In genomic region chr17:30492191-30492590, GRCm38 (mm10) we compare ENCODE assay signal across 19 mouse cellular contexts.
A peak's percentile ranks its signal among the peaks of the same experiment; 100 is the strongest.
DNase-seq lines count a peak whose midpoint lies in the region.
"Had no signal": no experiment of that assay in that cellular context is flagged by ENCODE, and none has a peak within 500 bp of the region (broad histone marks: within the 10 kb centered on the region; RNA-seq: fewer than 3 reads in every experiment).

No protein-coding gene starts in this region.

- peaks cover 5% of the 10 kb centered on the region; the same call in 1 of the 2 replicates for H3K4me1 ChIP-seq in heart, embryonic 10.5 days

- no peaks in the 10 kb centered on the region for H3K27me3 ChIP-seq in heart, embryonic 10.5 days (ENCODE audit: insufficient read depth, poor library complexity, severe bottlenecking)
- H3K27me3 ChIP-seq: CH12.LX, Patski had no signal

- DNase-seq in heart, adult 11 months = peak; percentile 74
- DNase-seq in heart, postnatal 25 days (ENCODE audit: low spot score) = no peak
- DNase-seq in heart, embryonic 10.5 days (ENCODE audit: low spot score) = peak; percentile 56
- no peak for DNase-seq in heart, postnatal 14 days
- peak; percentile 6 for DNase-seq in testis, postnatal 10 days (ENCODE audit: low spot score)
- DNase-seq in testis, postnatal 14 days (ENCODE audit: low spot score) = no peak
- DNase-seq: adrenal gland, adult 2 months; adrenal gland, adult 8-10 months; adrenal gland, postnatal 10 days; adrenal gland, postnatal 14 days; adrenal gland, postnatal 25 days; adrenal gland, postnatal 36 days; B cell, adult 2 months; cerebellum, adult 11 months; cerebellum, adult 11-12 months; cerebellum, adult 18-20 months had no signal

- 91% methylated on average over 5 of the region's 5 CpGs for WGBS in heart, embryonic 10.5 days

- no peak overlapping the region for H3K27ac ChIP-seq in heart, embryonic 10.5 days

- intact Hi-C loops in heart, postnatal 25 days (cut with DNase I) = no loop called here
- intact Hi-C loops in heart, postnatal 14 days (cut with DNase I) = no loop called here

- H3K9me3 ChIP-seq in heart, embryonic 10.5 days = no peaks in the 10 kb centered on the region
- H3K9me3 ChIP-seq: G1E had no signal

- 0 out of 2 replicates have a peak, but pooled peaks cover 7% of the 10 kb centered on the region for H3K36me3 ChIP-seq in heart, embryonic 10.5 days

- H3K4me3 ChIP-seq in heart, embryonic 10.5 days = no peak overlapping the region

Comparison
In these comparisons a context has a peak if more than half of its experiments do, and no peak if none do; other contexts are left out.
1. DNase-seq: peak in heart, adult 11 months (single experiment), heart, embryonic 10.5 days (single experiment) and testis, postnatal 10 days (single experiment); none in heart, postnatal 25 days (single experiment), heart, postnatal 14 days (0 of 2) and testis, postnatal 14 days (single experiment).